Mouse (Mus musculus): ENCODE measurements around the gene Rcbtb2. TPM values are rescaled to one million over a fixed set of nuclear protein-coding genes. Genes with fewer than 3 reads are reported as not detected.
"Not testable (repeated sequence)": the region's sequence is repeated elsewhere in the genome, so short reads cannot be mapped to it uniquely, and the experiment has no call there.

Gene Rcbtb2
- polyA plus RNA-seq, 1 experiment from 2014 or later, result 140 TPM

GRCm38 (mm10) chr14:73105407-73106185, 17.2 kb upstream of the Rcbtb2 start:
- Histone ChIP-seq H3K4me1 (peaks cover 4% of the 10 kb centered on the region; the same call in 1 of the 2 replicates), H3K4me2 (replicated peaks) (no peak overlapping the region), H3K36me3 (no peaks in the 10 kb centered on the region), H3K9me3 (no peaks in the 10 kb centered on the region), H3K9ac (replicated peaks) (no peak overlapping the region), H3K27ac (replicated peaks) (no peak overlapping the region), H3K27me3 (no peaks in the 10 kb centered on the region), H3K4me3 (no peak overlapping the region)
- WGBS, result 56% methylated on average over 11 of the region's 11 CpGs
- ATAC-seq (ENCODE audit: low FRiP score, low read depth), result 0 out of 2 replicates have a peak, but pooled peaks have one; percentile 4

- Histone ChIP-seq H3K27me3 (no peaks in the 10 kb centered on the region), H3K9ac (replicated peaks) (no peak overlapping the region), H3K27ac (replicated peaks) (no peak overlapping the region), H3K9me3 (no peaks in the 10 kb centered on the region), H3K4me1 (peaks cover 4% of the 10 kb centered on the region; the same call in 1 of the 2 replicates), H3K4me3 (no peak overlapping the region), H3K4me2 (replicated peaks) (no peak overlapping the region), H3K36me3 (no peaks in the 10 kb centered on the region)
- no peak for ATAC-seq (ENCODE audit: low FRiP score, low read depth)
- WGBS, result 27% methylated on average over 8 of the region's 8 CpGs
Measured at GRCm38 (mm10) chr14:73106234-73106711, 16.6 kb upstream of the Rcbtb2 start.

- Histone ChIP-seq H3K27me3 (no peaks in the 10 kb centered on the region), H3K4me3 (no peak overlapping the region), H3K4me2 (replicated peaks) (no peak overlapping the region), H3K9me3 (no peaks in the 10 kb centered on the region), H3K27ac (replicated peaks) (no peak overlapping the region), H3K36me3 (no peaks in the 10 kb centered on the region), H3K4me1 (peaks cover 4% of the 10 kb centered on the region; the same call in 1 of the 2 replicates), H3K9ac (replicated peaks) (no peak overlapping the region)
- no peak for ATAC-seq (ENCODE audit: low FRiP score, low read depth)
- 65% methylated on average over 4 of the region's 4 CpGs for WGBS
Measured at GRCm38 (mm10) chr14:73106957-73107356, 15.9 kb upstream of the Rcbtb2 start.

GRCm38 (mm10) chr14:73107371-73107770, 15.5 kb upstream of the Rcbtb2 start:
- Histone ChIP-seq H3K9me3 (no peaks in the 10 kb centered on the region), H3K27ac (replicated peaks) (no peak overlapping the region), H3K4me3 (no peak overlapping the region), H3K4me1 (peaks cover 4% of the 10 kb centered on the region; the same call in 1 of the 2 replicates), H3K9ac (replicated peaks) (no peak overlapping the region), H3K4me2 (replicated peaks) (no peak overlapping the region), H3K27me3 (no peaks in the 10 kb centered on the region), H3K36me3 (no peaks in the 10 kb centered on the region)
- WGBS, result 61% methylated on average over 7 of the region's 7 CpGs
- ATAC-seq (ENCODE audit: low FRiP score, low read depth), result peak; percentile 12; the same call in 1 of the 2 replicates

GRCm38 (mm10) chr14:73107952-73108351, 14.9 kb upstream of the Rcbtb2 start:
- no peak overlapping the region for H3K27ac ChIP-seq (replicated peaks)
- H3K36me3 ChIP-seq, result no peaks in the 10 kb centered on the region
- H3K4me3 ChIP-seq, result no peak overlapping the region
- no peak overlapping the region for H3K9ac ChIP-seq (replicated peaks)
- no peak for ATAC-seq (ENCODE audit: low FRiP score, low read depth)
- H3K27me3 ChIP-seq, result no peaks in the 10 kb centered on the region
- no peak overlapping the region for H3K4me2 ChIP-seq (replicated peaks)
- 90% methylated on average over 6 of the region's 6 CpGs for WGBS
- no peaks in the 10 kb centered on the region for H3K9me3 ChIP-seq
- peaks cover 4% of the 10 kb centered on the region; the same call in 1 of the 2 replicates for H3K4me1 ChIP-seq

GRCm38 (mm10) chr14:73110682-73111081, 12.2 kb upstream of the Rcbtb2 start:
- no peak overlapping the region for H3K9ac ChIP-seq (replicated peaks)
- H3K27ac ChIP-seq (replicated peaks), result no peak overlapping the region
- no peaks in the 10 kb centered on the region; the same call in 1 of the 2 replicates for H3K4me1 ChIP-seq
- no peak overlapping the region for H3K4me2 ChIP-seq (replicated peaks)
- H3K36me3 ChIP-seq, result no peaks in the 10 kb centered on the region
- no peaks in the 10 kb centered on the region for H3K27me3 ChIP-seq
- no peak overlapping the region for H3K4me3 ChIP-seq
- 64% methylated on average over 3 of the region's 3 CpGs for WGBS
- no peaks in the 10 kb centered on the region for H3K9me3 ChIP-seq
- ATAC-seq (ENCODE audit: low FRiP score, low read depth), result no peak

GRCm38 (mm10) chr14:73111091-73111490, 11.7 kb upstream of the Rcbtb2 start:
- no peaks in the 10 kb centered on the region for H3K9me3 ChIP-seq
- no peaks in the 10 kb centered on the region; the same call in 1 of the 2 replicates for H3K4me1 ChIP-seq
- no peak overlapping the region for H3K4me3 ChIP-seq
- ATAC-seq (ENCODE audit: low FRiP score, low read depth), result no peak
- H3K27ac ChIP-seq (replicated peaks), result no peak overlapping the region
- no peak overlapping the region for H3K9ac ChIP-seq (replicated peaks)
- H3K4me2 ChIP-seq (replicated peaks), result no peak overlapping the region
- WGBS, result 46% methylated on average over 1 of the region's 1 CpGs
- no peaks in the 10 kb centered on the region for H3K27me3 ChIP-seq
- H3K36me3 ChIP-seq, result no peaks in the 10 kb centered on the region

- Histone ChIP-seq H3K4me3 (no peak overlapping the region), H3K9me3 (no peaks in the 10 kb centered on the region), H3K4me1 (no peaks in the 10 kb centered on the region), H3K27me3 (no peaks in the 10 kb centered on the region), H3K4me2 (replicated peaks) (no peak overlapping the region), H3K27ac (replicated peaks) (no peak overlapping the region), H3K36me3 (no peaks in the 10 kb centered on the region), H3K9ac (replicated peaks) (no peak overlapping the region)
- 77% methylated on average over 12 of the region's 12 CpGs for WGBS
- ATAC-seq (ENCODE audit: low FRiP score, low read depth), result no peak
Measured at GRCm38 (mm10) chr14:73112186-73112840, 10.5 kb upstream of the Rcbtb2 start.

- WGBS, result 96% methylated on average over 3 of the region's 3 CpGs
- H3K4me1 ChIP-seq; H3K36me3 ChIP-seq; H3K27ac ChIP-seq (replicated peaks); H3K9me3 ChIP-seq; H3K27me3 ChIP-seq; H3K9ac ChIP-seq (replicated peaks); H3K4me3 ChIP-seq; ATAC-seq (ENCODE audit: low FRiP score, low read depth); H3K4me2 ChIP-seq (replicated peaks): not testable (repeated sequence)
Measured at GRCm38 (mm10) chr14:73114952-73115351, 7.9 kb upstream of the Rcbtb2 start.

- 78% methylated on average over 2 of the region's 2 CpGs for WGBS
- Histone ChIP-seq H3K36me3 (no peaks in the 10 kb centered on the region), H3K9ac (replicated peaks) (no peak overlapping the region), H3K4me1 (0 out of 2 replicates have a peak, but pooled peaks cover 7% of the 10 kb centered on the region), H3K27ac (replicated peaks) (no peak overlapping the region), H3K4me3 (no peak overlapping the region), H3K9me3 (no peaks in the 10 kb centered on the region), H3K27me3 (no peaks in the 10 kb centered on the region), H3K4me2 (replicated peaks) (no peak overlapping the region)
- no peak for ATAC-seq (ENCODE audit: low FRiP score, low read depth)
Measured at GRCm38 (mm10) chr14:73116301-73116700, 6.5 kb upstream of the Rcbtb2 start.

GRCm38 (mm10) chr14:73116938-73117337, 5.9 kb upstream of the Rcbtb2 start:
- no peak overlapping the region for H3K4me3 ChIP-seq
- no peak overlapping the region for H3K27ac ChIP-seq (replicated peaks)
- H3K27me3 ChIP-seq, result no peaks in the 10 kb centered on the region
- ATAC-seq (ENCODE audit: low FRiP score, low read depth), result no peak
- 0 out of 2 replicates have a peak, but pooled peaks cover 7% of the 10 kb centered on the region for H3K4me1 ChIP-seq
- no peaks in the 10 kb centered on the region for H3K9me3 ChIP-seq
- no peak overlapping the region for H3K9ac ChIP-seq (replicated peaks)
- no peak overlapping the region for H3K4me2 ChIP-seq (replicated peaks)
- 68% methylated on average over 9 of the region's 9 CpGs for WGBS
- no peaks in the 10 kb centered on the region for H3K36me3 ChIP-seq

Measured in midbrain, embryonic 12.5 days (tissue).